Mouse (Mus musculus) ES-E14 (cell line): ENCODE measurements at regions not wholly inside any gene's neighbourhood (a gene's known extent, or its start where the extent isn't known, plus 50 kb on each side); places are given as distances from the start of the nearest gene placed in this dataset.

ENCODE experiments used
- CHD2 ChIP-seq: IDR thresholded peaks from 2 replicates; pipeline ENCODE4 v1.6.1; 2014; ENCODE audit warnings: mild to moderate bottlenecking, low read depth, low read length, inconsistent platforms
- HCFC1 ChIP-seq: IDR thresholded peaks from 2 replicates; pipeline ENCODE4 v1.6.1; 2012; ENCODE audit warnings: low read length, inconsistent platforms, borderline replicate concordance; ENCODE audit not compliant: insufficient read depth
- MAFK ChIP-seq: IDR thresholded peaks from 2 replicates; pipeline ENCODE4 v1.6.1; 2014; ENCODE audit warnings: mild to moderate bottlenecking, low read depth, low read length, inconsistent platforms; ENCODE audit not compliant: insufficient read depth
- ZC3H11A ChIP-seq: IDR thresholded peaks from 2 replicates; pipeline ENCODE4 v1.6.1; 2012; ENCODE audit warnings: low read depth, mild to moderate bottlenecking, inconsistent platforms, low read length, borderline replicate concordance
- ZNF384 ChIP-seq: IDR thresholded peaks from 2 replicates; pipeline ENCODE4 v1.6.1; 2012; ENCODE audit warnings: low read depth, low read length, inconsistent platforms

GRCm38 (mm10) chr16:29847059-29847458 is 217.1 kb upstream of the Hes1 start:
- TF ChIP-seq MAFK (no peak), CHD2 (no peak), ZC3H11A (no peak), HCFC1 (no peak), ZNF384 (no peak)
